Mouse (Mus musculus) mouse embryonic stem cell (cell line): Measurements from ENCODE around the gene Ankrd28.

ENCODE experiments used
- in situ Hi-C, 2 experiments: fragments of 300-500 bp; cut with MboI; formaldehyde crosslinking; loops; 1 replicate in 1 of 2; 3 replicates in 1 of 2; pipeline ENCODE4 v1.14.3; 2019 to 2020; ENCODE audit warnings: low sequenced_read_pairs in 2 of 2, low pct_unique_long_range_greater_than_20kb in 1 of 2, mixed read lengths in 1 of 2; ENCODE audit not compliant: unreplicated experiment in 1 of 2

Ankrd28 gene

GRCm38 (mm10) chr14:31742523-31742922 is 87.9 kb downstream of the Ankrd28 start:
- in situ Hi-C loops: no loop called here

- in situ Hi-C loops: no loop called here
Measured at GRCm38 (mm10) chr14:31734811-31735210, 95.6 kb downstream of the Ankrd28 start.

- in situ Hi-C loops: no loop called here
Measured at GRCm38 (mm10) chr14:31727522-31727921, 102.9 kb downstream of the Ankrd28 start.

- in situ Hi-C loops: no loop called here
Measured at GRCm38 (mm10) chr14:31722746-31723145, 107.7 kb downstream of the Ankrd28 start.

GRCm38 (mm10) chr14:31721256-31721655 is 109.2 kb downstream of the Ankrd28 start:
- in situ Hi-C loops: no loop called here

- in situ Hi-C loops: no loop called here
Measured at GRCm38 (mm10) chr14:31718332-31718731, 112.1 kb downstream of the Ankrd28 start.

- in situ Hi-C loops: no loop called here
Measured at GRCm38 (mm10) chr14:31717360-31717759, 113.1 kb downstream of the Ankrd28 start.

GRCm38 (mm10) chr14:31715669-31716068 is 114.8 kb downstream of the Ankrd28 start:
- in situ Hi-C loops: no loop called here

GRCm38 (mm10) chr14:31709343-31709742 is 121.1 kb downstream of the Ankrd28 start:
- in situ Hi-C loops: no loop called here

GRCm38 (mm10) chr14:31700376-31700775 is 130.1 kb downstream of the Ankrd28 start:
- in situ Hi-C loops: no loop called here

GRCm38 (mm10) chr14:31697755-31698154 is 132.7 kb downstream of the Ankrd28 start:
- in situ Hi-C loops: no loop called here

- in situ Hi-C loops: no loop called here
Measured at GRCm38 (mm10) chr14:31697346-31697745, 133.1 kb downstream of the Ankrd28 start.

- in situ Hi-C loops: no loop called here
Measured at GRCm38 (mm10) chr14:31696985-31697303, 133.5 kb downstream of the Ankrd28 start.

- in situ Hi-C loops: no loop called here
Measured at GRCm38 (mm10) chr14:31696206-31696984, 134.1 kb downstream of the Ankrd28 start.

GRCm38 (mm10) chr14:31692536-31692935 is 137.9 kb downstream of the Ankrd28 start:
- in situ Hi-C loops: no loop called here

GRCm38 (mm10) chr14:31686231-31686630 is 144.2 kb downstream of the Ankrd28 start:
- in situ Hi-C loops: no loop called here

GRCm38 (mm10) chr14:31685680-31686079 is 144.8 kb downstream of the Ankrd28 start:
- in situ Hi-C loops: no loop called here

GRCm38 (mm10) chr14:31684343-31685040 is 146.0 kb downstream of the Ankrd28 start:
- in situ Hi-C loops: no loop called here

- in situ Hi-C loops: no loop called here
Measured at GRCm38 (mm10) chr14:31683610-31684009, 146.8 kb downstream of the Ankrd28 start.

GRCm38 (mm10) chr14:31681931-31682555 is 148.4 kb downstream of the Ankrd28 start:
- in situ Hi-C loops: no loop called here
